Mouse (Mus musculus) adrenal gland, adult 18-20 months (tissue): ENCODE measurements around the gene Casq1. TPM values are rescaled to one million over a fixed set of nuclear protein-coding genes. Genes with fewer than 3 reads are reported as not detected.

Experiments used
- DNase-seq, 2 experiments: peaks; one replicate each; pipeline ENCODE4 v3.0.0; 2021 to 2022; ENCODE audit warnings: low spot score in 2 of 2
- total RNA-seq, 2 experiments: library from RNA; stranded (reverse); gene quantifications; 1 replicate in 1 of 2; 2 replicates in 1 of 2; pipeline ENCODE4 v1.2.3; 2021

Casq1 gene
- total RNA-seq, 2 experiments from 2014 or later, result 0.66 to 1.9 TPM

GRCm38 (mm10) chr1:172183915-172184314 lies 35.8 kb downstream of the Casq1 start:
- DNase-seq, result no peak

- no peak for DNase-seq
These were observed 36.6 kb downstream of the Casq1 start for GRCm38 (mm10) chr1:172183056-172183455.

- DNase-seq, result no peak
These were observed 37.9 kb downstream of the Casq1 start for GRCm38 (mm10) chr1:172181777-172182176.

GRCm38 (mm10) chr1:172180881-172181280 lies 38.8 kb downstream of the Casq1 start:
- no peak for DNase-seq

GRCm38 (mm10) chr1:172179102-172179501 lies 40.6 kb downstream of the Casq1 start:
- DNase-seq, result no peak

GRCm38 (mm10) chr1:172177791-172178190 lies 41.9 kb downstream of the Casq1 start:
- DNase-seq, result no peak

- no peak for DNase-seq
These were observed 46.5 kb downstream of the Casq1 start for GRCm38 (mm10) chr1:172173181-172173580.

GRCm38 (mm10) chr1:172172381-172172780 lies 47.3 kb downstream of the Casq1 start:
- no peak for DNase-seq

GRCm38 (mm10) chr1:172169809-172170208 lies 49.9 kb downstream of the Casq1 start:
- DNase-seq, result no peak

GRCm38 (mm10) chr1:172167911-172168310 lies 51.8 kb downstream of the Casq1 start:
- DNase-seq, result no peak

- DNase-seq, result no peak
These were observed 56.7 kb downstream of the Casq1 start for GRCm38 (mm10) chr1:172162959-172163358.

- DNase-seq, result no peak
These were observed 57.7 kb downstream of the Casq1 start for GRCm38 (mm10) chr1:172162009-172162408.

GRCm38 (mm10) chr1:172160508-172160907 lies 59.2 kb downstream of the Casq1 start:
- no peak for DNase-seq

GRCm38 (mm10) chr1:172159970-172160369 lies 59.7 kb downstream of the Casq1 start:
- DNase-seq, result no peak

Other genes starting within 250 kb of the Casq1 start
- gene Vangl2, start 191.4 kb downstream of the Casq1 start, total RNA-seq, result 1 to 10 TPM; 1.6 to 1.7 TPM
- not detected for gene Nhlh1, start 162.3 kb downstream of the Casq1 start, total RNA-seq
- gene Copa, start 137.3 kb downstream of the Casq1 start, total RNA-seq, result 100 to 1,000 TPM; 168 to 183 TPM
- gene Ncstn, start 137.1 kb downstream of the Casq1 start, total RNA-seq, result 10 to 100 TPM; 79.5 to 94.9 TPM
- 100 to 1,000 TPM; 121 to 130 TPM for gene Pex19, start 93.1 kb downstream of the Casq1 start, total RNA-seq
- 100 to 1,000 TPM in 1 of 2 experiments, 10 to 100 TPM in 1; 98.5 to 125 TPM for gene Dcaf8, start 71.8 kb downstream of the Casq1 start, total RNA-seq
- 10 to 100 TPM; 55.2 to 72.6 TPM for gene Pea15a, start 13.1 kb downstream of the Casq1 start, total RNA-seq
- gene Atp1a4, start 38.5 kb upstream of the Casq1 start, total RNA-seq, result 1 to 10 TPM in 1 of 2 experiments, under 1 TPM in 1; 0.42 to 3.7 TPM
- 10 to 100 TPM; 20.8 to 27.8 TPM for gene Igsf8, start 41.8 kb upstream of the Casq1 start, total RNA-seq
- 100 to 1,000 TPM; 128 to 221 TPM for gene Atp1a2, start 78.2 kb upstream of the Casq1 start, total RNA-seq
- gene Kcnj9, start 109.5 kb upstream of the Casq1 start, total RNA-seq, result under 1 TPM in 1 of 2 experiments, not detected in 1; 0.22 TPM
- 1 to 10 TPM; 1.3 to 1.5 TPM for gene Kcnj10, start 121.3 kb upstream of the Casq1 start, total RNA-seq
- gene Pigm, start 156.7 kb upstream of the Casq1 start, total RNA-seq, result 10 to 100 TPM in 1 of 2 experiments, 1 to 10 TPM in 1; 9.3 to 11.5 TPM